Mouse (Mus musculus) hindbrain, embryonic 15.5 days (tissue): ENCODE data around the gene H2-T23. TPM values are rescaled to one million over a fixed set of nuclear protein-coding genes. Genes with fewer than 3 reads are reported as not detected.
"Not testable (repeated sequence)": the region's sequence is repeated elsewhere in the genome, so short reads cannot be mapped to it uniquely, and the experiment has no call there.

ENCODE experiments used
- ATAC-seq: fragments of 200-750 bp; cut with Nextera tagmentation; 2 replicates; pipeline ENCODE4 v1.8.0; 2017; ENCODE audit warnings: low read depth, moderate number of reproducible peaks, moderate TSS enrichment; ENCODE audit not compliant: low FRiP score
- H3K27ac ChIP-seq: fragments of 300-500 bp; sonication (generic); replicated peaks from 2 replicates; pipeline ENCODE4 v1.5.1; 2015; ENCODE audit warnings: mild to moderate bottlenecking, inconsistent platforms
- H3K27me3 ChIP-seq: fragments of 300-500 bp; sonication (generic); 2 replicates; pipeline ENCODE4 v1.6.1; 2015; ENCODE audit warnings: control low read depth, inconsistent platforms
- H3K36me3 ChIP-seq: fragments of 300-500 bp; sonication (generic); 2 replicates; pipeline ENCODE4 v1.6.1; 2015; ENCODE audit warnings: control low read depth, inconsistent platforms
- H3K4me1 ChIP-seq: fragments of 300-500 bp; sonication (generic); replicated peaks from 2 replicates; pipeline ENCODE4 v1.6.1; 2015; ENCODE audit warnings: control low read depth, inconsistent platforms
- H3K4me2 ChIP-seq: fragments of 300-500 bp; sonication (generic); 2 replicates; pipeline ENCODE4 v1.6.1; 2015; ENCODE audit warnings: moderate library complexity, mild to moderate bottlenecking, inconsistent platforms
- H3K4me3 ChIP-seq: fragments of 300-500 bp; sonication (generic); 2 replicates; pipeline ENCODE4 v1.5.1; 2015; ENCODE audit warnings: mild to moderate bottlenecking, inconsistent platforms
- H3K9ac ChIP-seq: fragments of 300-500 bp; sonication (generic); 2 replicates; pipeline ENCODE4 v1.6.1; 2015; ENCODE audit warnings: inconsistent platforms
- H3K9me3 ChIP-seq: fragments of 300-500 bp; sonication (generic); 2 replicates; pipeline ENCODE4 v1.6.1; 2016; ENCODE audit warnings: control low read depth, inconsistent platforms
- WGBS: fragments of 180-500 bp; shearing (Covaris S2); methylation state at CpG from one replicate; pipeline ENCODE4 v1.1.7; 2015; 5-methylcytosine and 5-hydroxymethylcytosine counted together
- polyA plus RNA-seq: library from polyadenylated mRNA; unstranded; fragments of >200 nt; fragmentation: Nextera tagmentation; extraction: Ambion mirVana; gene quantifications from 2 replicates; pipeline ENCODE4 v1.2.1, GENCODE M21; 2015

Gene H2-T23
- polyA plus RNA-seq, 1 experiment from 2014 or later, result 4.8 TPM

GRCm38 (mm10) chr17:36031583-36032331 lies 898 bp downstream of the H2-T23 start:
- not testable (repeated sequence) for H3K27ac ChIP-seq, H3K36me3 ChIP-seq, H3K9me3 ChIP-seq, H3K27me3 ChIP-seq
- peak overlapping the region; percentile 38 for H3K9ac ChIP-seq
- peak overlapping the region; percentile 48 for H3K4me3 ChIP-seq
- 2% methylated on average over 40 of the region's 40 CpGs for WGBS
- peak; percentile 82 for ATAC-seq
- peaks cover 13% of the 10 kb centered on the region for H3K4me1 ChIP-seq
- peak overlapping the region; percentile 90 for H3K4me2 ChIP-seq

DNA sequence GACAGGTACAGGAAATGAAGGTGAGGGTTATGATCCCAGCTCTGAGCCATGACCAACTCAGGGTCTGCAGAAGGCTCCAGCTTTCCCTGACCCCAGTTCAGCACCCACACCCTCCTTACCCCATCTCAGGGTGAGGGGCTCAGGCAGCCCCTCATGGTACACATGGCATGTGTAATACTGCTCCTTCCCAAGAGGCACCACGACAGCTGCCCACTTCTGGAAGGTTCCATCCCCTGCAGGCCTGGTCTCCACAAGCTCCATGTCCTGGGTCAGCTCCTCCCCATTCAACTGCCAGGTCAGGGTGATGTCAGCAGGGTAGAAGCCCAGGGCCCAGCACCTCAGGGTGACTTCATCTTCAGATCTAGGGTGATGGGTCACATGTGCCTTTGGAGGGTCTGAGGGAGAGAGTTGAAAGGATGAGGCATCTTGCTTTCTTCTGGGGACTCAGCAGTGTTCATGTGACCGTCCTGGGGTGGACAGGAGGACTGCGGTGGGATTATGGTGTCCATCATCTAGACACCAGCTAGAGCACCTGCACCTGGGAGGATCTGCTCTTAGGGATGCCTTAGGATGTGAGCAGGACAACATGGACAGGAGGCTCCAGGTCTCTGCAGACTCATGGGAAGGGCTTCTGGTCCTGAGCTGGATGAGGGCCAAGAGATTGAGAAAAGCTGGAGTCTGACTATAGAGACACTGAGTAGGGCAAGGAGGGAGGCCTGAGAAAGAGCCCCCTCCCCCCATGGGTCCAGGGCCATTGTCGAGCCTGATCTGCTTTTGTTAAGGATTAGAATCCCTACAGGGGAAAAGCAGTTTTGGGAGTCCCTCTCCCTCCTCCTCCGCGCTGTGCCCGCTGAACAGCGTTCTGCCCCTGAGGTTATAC lies 1.7 kb downstream of the H2-T23 start:
- peak overlapping the region; percentile 90 for H3K4me2 ChIP-seq
- not testable (repeated sequence) for H3K27ac ChIP-seq, H3K27me3 ChIP-seq, H3K36me3 ChIP-seq, H3K9me3 ChIP-seq
- 40% methylated on average over 7 of the region's 8 CpGs for WGBS
- ATAC-seq, result 0 out of 2 replicates have a peak, but pooled peaks have one; percentile 2
- H3K4me1 ChIP-seq, result peaks cover 13% of the 10 kb centered on the region
- 0 out of 2 replicates have a peak overlapping the region, but pooled peaks have one; percentile 38 for H3K9ac ChIP-seq
- H3K4me3 ChIP-seq, result peak overlapping the region; percentile 48

- peaks cover 13% of the 10 kb centered on the region for H3K4me1 ChIP-seq
- H3K9ac ChIP-seq, H3K36me3 ChIP-seq, ATAC-seq, H3K4me2 ChIP-seq, H3K27ac ChIP-seq, H3K4me3 ChIP-seq, H3K9me3 ChIP-seq, H3K27me3 ChIP-seq: not testable (repeated sequence)
- 86% methylated on average over 4 of the region's 4 CpGs for WGBS
Measured at GRCm38 (mm10) chr17:36030046-36030702, 2.5 kb downstream of the H2-T23 start.

GRCm38 (mm10) chr17:36028879-36029619 lies 3.6 kb downstream of the H2-T23 start:
- no peaks in the 10 kb centered on the region for H3K36me3 ChIP-seq
- WGBS, result 86% methylated on average over 7 of the region's 7 CpGs
- ATAC-seq, result no peak

DNA sequence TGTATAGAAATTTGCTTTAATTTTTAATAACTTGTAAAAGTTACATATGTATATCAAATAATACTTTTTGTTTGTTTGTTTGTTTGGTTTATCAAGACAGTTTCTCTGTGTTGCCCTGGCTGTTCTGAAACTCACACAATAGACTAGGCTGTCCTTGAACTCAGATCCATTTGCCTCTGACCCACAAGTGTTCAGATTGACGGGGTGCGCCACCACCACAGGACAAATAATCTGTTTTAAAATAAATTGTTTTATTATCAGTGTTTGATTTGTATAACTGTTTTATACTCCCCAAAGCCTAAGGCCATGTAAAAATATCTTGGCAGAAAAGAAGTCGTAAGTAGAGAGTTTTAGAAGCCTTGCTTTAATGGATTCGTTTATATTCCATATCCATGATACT lies 5.0 kb downstream of the H2-T23 start:
- H3K27ac ChIP-seq, result no peak overlapping the region
- no peaks in the 10 kb centered on the region for H3K27me3 ChIP-seq
- WGBS, result 96% methylated on average over 4 of the region's 4 CpGs
- H3K4me1 ChIP-seq, result peaks cover 12% of the 10 kb centered on the region
- ATAC-seq, result no peak
- no peaks in the 10 kb centered on the region for H3K9me3 ChIP-seq
- no peak overlapping the region for H3K4me2 ChIP-seq
- no peak overlapping the region for H3K9ac ChIP-seq
- H3K36me3 ChIP-seq, result no peaks in the 10 kb centered on the region
- no peak overlapping the region for H3K4me3 ChIP-seq

More at GRCm38 (mm10) chr17:36028879-36029619, 3.6 kb downstream of the H2-T23 start:
- no peak overlapping the region for H3K4me3 ChIP-seq
- H3K9me3 ChIP-seq, result no peaks in the 10 kb centered on the region
- no peak overlapping the region for H3K9ac ChIP-seq
- no peak overlapping the region for H3K4me2 ChIP-seq
- no peaks in the 10 kb centered on the region for H3K27me3 ChIP-seq
- peaks cover 13% of the 10 kb centered on the region for H3K4me1 ChIP-seq
- H3K27ac ChIP-seq, result no peak overlapping the region

DNA sequence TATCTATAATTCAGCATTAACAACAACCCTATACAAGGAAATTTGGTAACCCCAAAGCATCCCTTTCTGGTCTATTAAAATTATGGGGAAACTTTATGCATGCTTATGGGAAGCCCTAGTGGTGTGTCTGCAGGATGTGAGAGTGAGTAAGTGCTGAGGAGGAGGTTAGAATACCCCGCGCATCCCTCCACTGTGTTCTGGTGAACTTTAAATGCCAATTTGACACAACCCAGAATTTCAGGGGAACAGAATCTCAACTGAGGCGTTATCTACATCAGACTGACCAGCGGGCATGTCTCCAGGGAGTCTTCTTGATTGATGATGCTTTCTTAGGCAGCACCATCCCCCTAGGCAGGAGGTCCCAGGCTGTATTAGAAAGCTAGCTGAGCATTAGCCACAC lies 6.8 kb downstream of the H2-T23 start:
- Histone ChIP-seq H3K36me3 (no peaks in the 10 kb centered on the region), H3K4me2 (no peak overlapping the region), H3K27me3 (no peaks in the 10 kb centered on the region), H3K27ac (no peak overlapping the region), H3K9ac (no peak overlapping the region), H3K4me1 (no peaks in the 10 kb centered on the region), H3K9me3 (no peaks in the 10 kb centered on the region), H3K4me3 (no peak overlapping the region)
- 46% methylated on average over 4 of the region's 4 CpGs for WGBS
- no peak for ATAC-seq

GRCm38 (mm10) chr17:36025197-36025596 lies 7.5 kb downstream of the H2-T23 start:
- Histone ChIP-seq H3K4me2 (no peak overlapping the region), H3K36me3 (no peaks in the 10 kb centered on the region), H3K27ac (no peak overlapping the region), H3K4me1 (no peaks in the 10 kb centered on the region), H3K4me3 (no peak overlapping the region), H3K9ac (no peak overlapping the region), H3K27me3 (no peaks in the 10 kb centered on the region), H3K9me3 (no peaks in the 10 kb centered on the region)
- 52% methylated on average over 5 of the region's 5 CpGs for WGBS
- no peak for ATAC-seq

GRCm38 (mm10) chr17:36023710-36024654 lies 8.7 kb downstream of the H2-T23 start:
- Histone ChIP-seq H3K9ac (no peak overlapping the region), H3K4me2 (no peak overlapping the region), H3K27me3 (no peaks in the 10 kb centered on the region), H3K4me3 (no peak overlapping the region), H3K27ac (no peak overlapping the region), H3K9me3 (no peaks in the 10 kb centered on the region), H3K4me1 (no peaks in the 10 kb centered on the region), H3K36me3 (no peaks in the 10 kb centered on the region)
- no peak for ATAC-seq
- WGBS, result 68% methylated on average over 9 of the region's 9 CpGs

GRCm38 (mm10) chr17:36022922-36023321 lies 9.7 kb downstream of the H2-T23 start:
- H3K27ac ChIP-seq, result no peak overlapping the region
- H3K36me3 ChIP-seq, result no peaks in the 10 kb centered on the region
- no peak for ATAC-seq
- no peaks in the 10 kb centered on the region for H3K27me3 ChIP-seq
- H3K4me2 ChIP-seq, result no peak overlapping the region
- no peak overlapping the region for H3K4me3 ChIP-seq
- H3K9me3 ChIP-seq, result no peaks in the 10 kb centered on the region
- no peaks in the 10 kb centered on the region for H3K4me1 ChIP-seq
- H3K9ac ChIP-seq, result no peak overlapping the region
- WGBS, result 94% methylated on average over 6 of the region's 6 CpGs

- 93% methylated on average over 9 of the region's 9 CpGs for WGBS
Measured at GRCm38 (mm10) chr17:36022098-36022497, 10.6 kb downstream of the H2-T23 start.

More at GRCm38 (mm10) chr17:36022098-36022497, 10.6 kb downstream of the H2-T23 start:
- Histone ChIP-seq H3K9me3 (no peaks in the 10 kb centered on the region), H3K4me2 (no peak overlapping the region), H3K27me3 (no peaks in the 10 kb centered on the region), H3K9ac (no peak overlapping the region), H3K4me1 (no peaks in the 10 kb centered on the region), H3K36me3 (no peaks in the 10 kb centered on the region), H3K27ac (no peak overlapping the region), H3K4me3 (no peak overlapping the region)
- no peak for ATAC-seq
